Mouse (Mus musculus) heart, adult 2 months (tissue): Measurements from ENCODE around the gene Ncf2.

ENCODE experiments used
- CTCF ChIP-seq: fragments of 200-600 bp; IDR thresholded peaks from 2 replicates; pipeline ENCODE4 v1.8.1; 2022; ENCODE audit warnings: antibody characterized with exemption, mild to moderate bottlenecking, moderate library complexity
- EP300 ChIP-seq: fragments of 200-500 bp; IDR thresholded peaks from 2 replicates; pipeline ENCODE4 v1.6.1; 2011; ENCODE audit warnings: low read depth, low read length, control low read depth; ENCODE audit not compliant: insufficient read depth
- POLR2A ChIP-seq: fragments of 200-500 bp; IDR thresholded peaks from 2 replicates; pipeline ENCODE4 v1.6.1; 2011; ENCODE audit warnings: mild to moderate bottlenecking, low read depth, low read length, control low read depth; ENCODE audit not compliant: insufficient read depth

DNA sequence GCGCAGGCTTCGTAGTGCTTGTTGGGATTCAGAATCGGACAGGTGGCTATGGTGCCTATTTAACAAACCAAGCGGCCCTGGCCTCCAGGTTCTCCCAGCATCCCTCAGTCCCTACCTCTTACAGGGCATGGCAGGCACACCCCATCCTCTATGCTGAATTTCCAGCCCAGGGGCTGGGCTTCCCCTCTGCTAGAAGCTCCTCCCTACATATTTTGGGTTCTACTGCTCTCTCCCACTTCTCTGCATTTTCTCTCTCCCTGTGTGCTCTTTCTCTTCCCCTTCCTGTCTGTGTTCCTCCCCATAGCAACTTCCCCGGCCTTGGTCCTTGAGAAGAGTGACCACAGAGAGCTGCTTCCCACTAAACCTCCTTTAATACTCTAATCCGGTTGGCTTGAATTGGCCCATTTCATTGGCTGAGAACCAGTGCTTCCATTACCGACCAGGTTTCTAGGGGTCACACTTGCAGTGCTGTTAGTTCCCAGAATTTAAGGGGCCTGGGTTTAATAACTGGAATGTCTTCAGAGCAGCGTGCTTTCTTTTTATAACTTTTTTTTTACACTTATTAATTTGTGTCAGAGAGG, 3.2 kb upstream of the Ncf2 start:
- TF ChIP-seq POLR2A, result no peak
- no peak for TF ChIP-seq CTCF
- TF ChIP-seq EP300, result no peak
